Comparison of ENCODE assay signal across 8 mouse cellular contexts in genomic region chr9:21510689-21511015, GRCm38 (mm10). TPM values are rescaled to one million over a fixed set of nuclear protein-coding genes. Genes with fewer than 3 reads are reported as not detected.
DNase-seq lines count a peak whose midpoint lies in the region; ATAC-seq and TF ChIP-seq lines count a peak whose summit lies in the region.

No protein-coding gene starts in this region.

- intact Hi-C loops in gastrocnemius, postnatal 14 days (cut with DNase I; ENCODE audit: low total_unique reads), result no loop called here

- H3K9me3 ChIP-seq in heart, embryonic 11.5 days (replicated peaks; ENCODE audit: control insufficient read depth, low read length), result no peaks in the 10 kb centered on the region
- no peaks in the 10 kb centered on the region; the same call in 1 of the 2 replicates for H3K9me3 ChIP-seq in ES-Bruce4 (replicated peaks; ENCODE audit: control insufficient read depth, insufficient read depth, low read length, poor library complexity, severe bottlenecking)
- H3K9me3 ChIP-seq in hindbrain, embryonic 10.5 days, result no peaks in the 10 kb centered on the region
- peaks cover 11% of the 10 kb centered on the region for H3K9me3 ChIP-seq in megakaryocyte, embryonic 14.5 days

- ATAC-seq in heart, embryonic 11.5 days (replicated peaks; ENCODE audit: insufficient number of reproducible peaks, low FRiP score, low TSS enrichment), result no peak

- TF ChIP-seq CTCF in ES-Bruce4 (IDR thresholded peaks at IDR 0.05; ENCODE audit: low read depth, low read length), result no peak

- peak overlapping the region; percentile 78 for H3K4me2 ChIP-seq in heart, embryonic 11.5 days

- no peak for TF ChIP-seq EP300 in ES-Bruce4 (IDR thresholded peaks at IDR 0.05; ENCODE audit: insufficient read depth, low read depth, low read length)

- TF ChIP-seq POLR2A in ES-Bruce4 (IDR thresholded peaks at IDR 0.05; ENCODE audit: insufficient read depth, low read length), result no peak

- peaks cover 22% of the 10 kb centered on the region for H3K36me3 ChIP-seq in heart, embryonic 11.5 days (ENCODE audit: control insufficient read depth, insufficient read depth, low read length)
- peaks cover 16% of the 10 kb centered on the region for H3K36me3 ChIP-seq in ES-Bruce4 (ENCODE audit: control insufficient read depth, insufficient read depth, low read length, poor library complexity, severe bottlenecking)
- H3K36me3 ChIP-seq in hindbrain, embryonic 10.5 days, result peaks cover 36% of the 10 kb centered on the region
- H3K36me3 ChIP-seq in megakaryocyte, embryonic 14.5 days (replicated peaks; ENCODE audit: low read length), result peaks cover 54% of the 10 kb centered on the region

- H3K27me3 ChIP-seq in heart, embryonic 11.5 days (ENCODE audit: control insufficient read depth, insufficient read depth, low read length), result no peaks in the 10 kb centered on the region
- H3K27me3 ChIP-seq in ES-Bruce4 (ENCODE audit: control insufficient read depth, insufficient read depth, low read length, poor library complexity, severe bottlenecking), result no peaks in the 10 kb centered on the region
- no peaks in the 10 kb centered on the region for H3K27me3 ChIP-seq in hindbrain, embryonic 10.5 days (ENCODE audit: insufficient read depth, poor library complexity, severe bottlenecking)
- H3K27me3 ChIP-seq in megakaryocyte, embryonic 14.5 days (replicated peaks), result no peaks in the 10 kb centered on the region

- peak overlapping the region; percentile 69 for H3K4me3 ChIP-seq in heart, embryonic 11.5 days (ENCODE audit: low read depth, low read length)
- peak overlapping the region; percentile 95 for H3K4me3 ChIP-seq in ES-Bruce4 (ENCODE audit: low read depth, low read length)
- H3K4me3 ChIP-seq in hindbrain, embryonic 10.5 days, result peak overlapping the region; percentile 75
- H3K4me3 ChIP-seq in megakaryocyte, embryonic 14.5 days (replicated peaks), result peak overlapping the region; percentile 93

- H3K27ac ChIP-seq in heart, embryonic 11.5 days (ENCODE audit: low read depth, low read length), result peak overlapping the region; percentile 80; the same call in 1 of the 2 replicates
- H3K27ac ChIP-seq in ES-Bruce4 (ENCODE audit: insufficient read depth, low read length), result peak overlapping the region; percentile 60
- H3K27ac ChIP-seq in hindbrain, embryonic 10.5 days, result peak overlapping the region; percentile 93

- H3K9ac ChIP-seq in heart, embryonic 11.5 days (ENCODE audit: low read depth, low read length), result peak overlapping the region; percentile 72
- H3K9ac ChIP-seq in ES-Bruce4 (ENCODE audit: low read depth, poor library complexity, severe bottlenecking), result peak overlapping the region; percentile 86

- no peak for DNase-seq in heart, adult 9 months (ENCODE audit: low spot score in 2 of 2)
- no peak for DNase-seq in hindbrain, embryonic 10.5 days (ENCODE audit: low spot score)
- DNase-seq in ovary, postnatal 10 days (ENCODE audit: low spot score), result no peak
- no peak for DNase-seq in frontal cortex, postnatal 14 days (ENCODE audit: low spot score in 2 of 2)
- DNase-seq in gastrocnemius, postnatal 14 days, result no peak

- peaks cover 12% of the 10 kb centered on the region for H3K4me1 ChIP-seq in heart, embryonic 11.5 days (ENCODE audit: control insufficient read depth, insufficient read depth, low read length)
- H3K4me1 ChIP-seq in ES-Bruce4 (ENCODE audit: control insufficient read depth, insufficient read depth, low read length), result no peaks in the 10 kb centered on the region
- H3K4me1 ChIP-seq in hindbrain, embryonic 10.5 days (replicated peaks), result peaks cover 18% of the 10 kb centered on the region
- H3K4me1 ChIP-seq in megakaryocyte, embryonic 14.5 days, result peaks cover 45% of the 10 kb centered on the region

- 5% methylated on average over 7 of the region's 7 CpGs for WGBS in heart, embryonic 11.5 days (ENCODE audit: insufficient replicate concordance)
- WGBS in hindbrain, embryonic 10.5 days, result 6% methylated on average over 7 of the region's 7 CpGs

RNA-seq across cellular contexts. Expression of gene Tmed1, which starts 0.6 kb away (rescaled TPM):
- 79.8 and 80.9 TPM in 2 replicates for polyA plus RNA-seq in heart, embryonic 11.5 days (2014; fragmentation: Nextera tagmentation; extraction: Ambion mirVana)
- 28.0 and 29.2 TPM in 2 replicates for polyA plus RNA-seq in ES-Bruce4 (2011; ENCODE audit: insufficient read depth, insufficient read length, low read depth, missing spikeins)
- polyA plus RNA-seq in hindbrain, embryonic 10.5 days (2016; fragmentation: Nextera tagmentation; extraction: Ambion mirVana), result 103 and 110 TPM in 2 replicates
- polyA plus RNA-seq in megakaryocyte, embryonic 14.5 days (2012; ENCODE audit: insufficient read depth, low replicate concordance), result 6.6 TPM in 1 of 2 replicates, not detected in the other
- 10 to 100 TPM; 25.9 to 29.3 TPM for total RNA-seq in gastrocnemius, postnatal 14 days (2021)

RNA-seq across cellular contexts. Expression of gene AB124611, which starts 15.3 kb away (rescaled TPM):
- 1.5 and 1.7 TPM in 2 replicates for polyA plus RNA-seq in heart, embryonic 11.5 days (2014; fragmentation: Nextera tagmentation; extraction: Ambion mirVana)
- polyA plus RNA-seq in ES-Bruce4 (2011; ENCODE audit: insufficient read depth, insufficient read length, low read depth, missing spikeins), result not detected in 2 replicates
- 4.9 and 5.8 TPM in 2 replicates for polyA plus RNA-seq in hindbrain, embryonic 10.5 days (2016; fragmentation: Nextera tagmentation; extraction: Ambion mirVana)
- polyA plus RNA-seq in megakaryocyte, embryonic 14.5 days (2012; ENCODE audit: insufficient read depth, low replicate concordance), result 44.7 and 70.3 TPM in 2 replicates
- 1 to 10 TPM; 1.0 to 1.5 TPM for total RNA-seq in gastrocnemius, postnatal 14 days (2021)

RNA-seq across cellular contexts. Expression of gene Carm1, which starts 36.0 kb away (rescaled TPM):
- polyA plus RNA-seq in heart, embryonic 11.5 days (2014; fragmentation: Nextera tagmentation; extraction: Ambion mirVana), result 44.0 and 47.2 TPM in 2 replicates
- 112 and 122 TPM in 2 replicates for polyA plus RNA-seq in ES-Bruce4 (2011; ENCODE audit: insufficient read depth, insufficient read length, low read depth, missing spikeins)
- 66.3 and 71.9 TPM in 2 replicates for polyA plus RNA-seq in hindbrain, embryonic 10.5 days (2016; fragmentation: Nextera tagmentation; extraction: Ambion mirVana)
- polyA plus RNA-seq in megakaryocyte, embryonic 14.5 days (2012; ENCODE audit: insufficient read depth, low replicate concordance), result 105 and 143 TPM in 2 replicates
- 10 to 100 TPM; 62.8 to 68.0 TPM for total RNA-seq in gastrocnemius, postnatal 14 days (2021)
